24 mouse cellular contexts compared by ENCODE assay signal in the genomic region with DNA sequence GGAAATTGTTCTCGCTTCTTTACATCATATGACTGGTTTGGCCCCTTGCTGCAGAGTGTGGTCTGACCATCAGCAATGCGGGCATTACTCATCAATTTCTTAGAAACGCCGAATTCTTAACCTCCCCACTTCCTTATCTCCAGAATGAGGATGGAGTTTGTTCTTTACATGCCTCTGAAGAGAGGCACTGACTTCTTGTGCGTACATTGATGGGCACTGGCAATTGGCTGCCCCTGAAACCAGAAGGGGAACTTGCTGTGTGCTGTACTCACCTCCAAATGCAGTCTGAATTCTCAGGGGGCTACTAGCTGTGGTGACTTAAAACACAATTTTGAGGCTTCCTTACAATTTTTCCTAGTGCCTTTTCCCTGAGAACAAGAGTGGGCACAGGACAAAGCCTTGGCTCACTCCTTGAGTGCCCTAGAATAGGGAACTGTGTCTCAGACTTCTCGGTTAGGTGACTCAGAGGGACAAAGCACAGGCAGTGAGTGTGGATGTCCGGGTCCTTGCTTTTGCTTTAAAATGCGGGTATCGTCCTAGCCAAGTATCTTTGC.
DNase-seq lines count a peak whose midpoint lies in the region; ATAC-seq lines count a peak whose summit lies in the region.
"Had no signal": no experiment of that assay in that cellular context is flagged by ENCODE, and none has a peak within 500 bp of the region (broad histone marks: within the 10 kb centered on the region; RNA-seq: fewer than 3 reads in every experiment).

No protein-coding gene starts in this region.

- no peaks in the 10 kb centered on the region for H3K27me3 ChIP-seq in midbrain, embryonic 11.5 days (ENCODE audit: control insufficient read depth, insufficient read depth, low read length)
- H3K27me3 ChIP-seq in midbrain, embryonic 10.5 days (ENCODE audit: low read depth, poor library complexity, severe bottlenecking): no peaks in the 10 kb centered on the region
- H3K27me3 ChIP-seq in hindbrain, embryonic 14.5 days (ENCODE audit: control insufficient read depth, insufficient read depth, low read length): no peaks in the 10 kb centered on the region
- H3K27me3 ChIP-seq: forebrain, embryonic 15.5 days; heart, embryonic 15.5 days; hindbrain, embryonic 15.5 days had no signal

- no peak overlapping the region for H3K9ac ChIP-seq in midbrain, embryonic 11.5 days (ENCODE audit: low read length)
- H3K9ac ChIP-seq in hindbrain, embryonic 14.5 days: no peak overlapping the region
- H3K9ac ChIP-seq: forebrain, embryonic 15.5 days; heart, embryonic 15.5 days; hindbrain, embryonic 15.5 days; neural tube, embryonic 15.5 days had no signal

- no peak overlapping the region for H3K27ac ChIP-seq in midbrain, embryonic 11.5 days (ENCODE audit: low read depth, low read length)
- H3K27ac ChIP-seq in midbrain, embryonic 10.5 days (replicated peaks): no peak overlapping the region
- no peak overlapping the region for H3K27ac ChIP-seq in hindbrain, embryonic 14.5 days
- H3K27ac ChIP-seq: forebrain, embryonic 15.5 days; gastrocnemius, adult 2 months; heart, embryonic 15.5 days; hindbrain, embryonic 15.5 days; kidney, postnatal 0 days; layer of hippocampus, adult 2 months; neural tube, embryonic 15.5 days had no signal

- ATAC-seq in midbrain, embryonic 11.5 days (ENCODE audit: low FRiP score): no peak
- ATAC-seq in granulocyte monocyte progenitor cell, adult 5-6 weeks (replicated peaks; ENCODE audit: poor library complexity, severe bottlenecking): peak; percentile 64
- no peak for ATAC-seq in hindbrain, embryonic 14.5 days (ENCODE audit: low FRiP score)
- ATAC-seq: forebrain, embryonic 15.5 days; intestine, embryonic 16.5 days had no signal

- no peak overlapping the region for H3K4me3 ChIP-seq in midbrain, embryonic 11.5 days (ENCODE audit: low read depth, low read length)
- H3K4me3 ChIP-seq in midbrain, embryonic 10.5 days: no peak overlapping the region
- no peak overlapping the region for H3K4me3 ChIP-seq in hindbrain, embryonic 14.5 days (replicated peaks; ENCODE audit: low read length)
- H3K4me3 ChIP-seq: embryonic facial prominence, embryonic 10.5 days; forebrain, embryonic 15.5 days; gastrocnemius, adult 2 months; heart, embryonic 15.5 days; hindbrain, embryonic 15.5 days; layer of hippocampus, adult 2 months; myocyte; neural tube, embryonic 15.5 days had no signal

- no peak overlapping the region for H3K4me2 ChIP-seq in midbrain, embryonic 11.5 days
- no peak overlapping the region for H3K4me2 ChIP-seq in hindbrain, embryonic 14.5 days (replicated peaks)
- H3K4me2 ChIP-seq: forebrain, embryonic 15.5 days; heart, embryonic 15.5 days; hindbrain, embryonic 15.5 days had no signal

- no peaks in the 10 kb centered on the region for H3K4me1 ChIP-seq in midbrain, embryonic 11.5 days (ENCODE audit: control insufficient read depth, insufficient read depth, low read length)
- peaks cover 10% of the 10 kb centered on the region; the same call in 1 of the 2 replicates for H3K4me1 ChIP-seq in midbrain, embryonic 10.5 days
- H3K4me1 ChIP-seq in hindbrain, embryonic 14.5 days (replicated peaks; ENCODE audit: control insufficient read depth, insufficient read depth, low read length): 0 out of 2 replicates have a peak, but pooled peaks cover 6% of the 10 kb centered on the region

- H3K36me3 ChIP-seq in midbrain, embryonic 11.5 days (ENCODE audit: control insufficient read depth, insufficient read depth, low read length): no peaks in the 10 kb centered on the region
- no peaks in the 10 kb centered on the region for H3K36me3 ChIP-seq in midbrain, embryonic 10.5 days
- no peaks in the 10 kb centered on the region for H3K36me3 ChIP-seq in hindbrain, embryonic 14.5 days (replicated peaks; ENCODE audit: control insufficient read depth, insufficient read depth)
- H3K36me3 ChIP-seq: embryonic facial prominence, embryonic 10.5 days; forebrain, embryonic 15.5 days; G1E; heart, embryonic 15.5 days; hindbrain, embryonic 15.5 days; neural tube, embryonic 15.5 days had no signal

- WGBS in midbrain, embryonic 11.5 days: 92% methylated on average over 9 of the region's 9 CpGs
- WGBS in midbrain, embryonic 10.5 days: 91% methylated on average over 9 of the region's 9 CpGs
- 89% methylated on average over 9 of the region's 9 CpGs for WGBS in hindbrain, embryonic 14.5 days

- peak; percentile 14 for DNase-seq in midbrain, embryonic 11.5 days (ENCODE audit: low spot score, missing footprints)
- DNase-seq in midbrain, embryonic 10.5 days (ENCODE audit: low spot score): no peak
- DNase-seq in lung, postnatal 25 days (ENCODE audit: low spot score): peak; percentile 48
- no peak for DNase-seq in cerebellum, adult 9-10 months
- DNase-seq in adrenal gland, adult 18-20 months (ENCODE audit: low spot score in 2 of 2): no peak
- no peak for DNase-seq in hindbrain, embryonic 14.5 days (ENCODE audit: low spot score)
- DNase-seq: cerebellum, adult 11 months; cerebellum, postnatal 25 days; gastrocnemius, adult 2 months; heart, adult 18-20 months; midbrain, embryonic 14.5 days; right cerebral cortex, postnatal 4 days; thymus, adult 18-20 months had no signal

- H3K9me3 ChIP-seq in midbrain, embryonic 11.5 days (ENCODE audit: control insufficient read depth, low read length): no peaks in the 10 kb centered on the region
- H3K9me3 ChIP-seq in midbrain, embryonic 10.5 days (replicated peaks): no peaks in the 10 kb centered on the region
- H3K9me3 ChIP-seq in hindbrain, embryonic 14.5 days (ENCODE audit: control insufficient read depth, low read length): no peaks in the 10 kb centered on the region
- H3K9me3 ChIP-seq: embryonic facial prominence, embryonic 10.5 days; forebrain, embryonic 15.5 days; heart, embryonic 15.5 days; hindbrain, embryonic 15.5 days; neural tube, embryonic 15.5 days had no signal

Comparison
In these comparisons a context has a peak if more than half of its experiments do, and no peak if none do; other contexts are left out.
1. DNase-seq: peak in midbrain, embryonic 11.5 days (single experiment) and lung, postnatal 25 days (single experiment); none in midbrain, embryonic 10.5 days (single experiment), cerebellum, adult 9-10 months (single experiment), adrenal gland, adult 18-20 months (0 of 2) and hindbrain, embryonic 14.5 days (single experiment).